Mouse (Mus musculus) left cerebral cortex, adult 9 months (tissue): ENCODE data around the gene Uvrag.
A peak's percentile ranks its signal among the peaks of the same experiment; 100 is the strongest.
"Not testable (repeated sequence)": the region's sequence is repeated elsewhere in the genome, so short reads cannot be mapped to it uniquely, and the experiment has no call there.

Experiments
- DNase-seq, 2 experiments: peaks; one replicate each; pipeline ENCODE4 v3.0.0; 2022; ENCODE audit warnings: low spot score in 2 of 2

Gene Uvrag

GRCm38 (mm10) chr7:98981423-98981822 lies 159.5 kb downstream of the Uvrag start:
- no peak for DNase-seq

- DNase-seq, result no peak
Observed at GRCm38 (mm10) chr7:98976839-98977457, 164.0 kb downstream of the Uvrag start.

- DNase-seq, result no peak
Observed at GRCm38 (mm10) chr7:98974590-98974989, 166.4 kb downstream of the Uvrag start.

- no peak for DNase-seq
Observed at GRCm38 (mm10) chr7:98970721-98971120, 170.2 kb downstream of the Uvrag start.

GRCm38 (mm10) chr7:98968741-98969395 lies 172.1 kb downstream of the Uvrag start:
- DNase-seq, result no peak

GRCm38 (mm10) chr7:98968082-98968674 lies 172.8 kb downstream of the Uvrag start:
- peak in 1 of 2 experiments; percentile 35 for DNase-seq

- DNase-seq, result no peak
Observed at GRCm38 (mm10) chr7:98967672-98968071, 173.3 kb downstream of the Uvrag start.

GRCm38 (mm10) chr7:98963581-98963980 lies 177.4 kb downstream of the Uvrag start:
- not testable (repeated sequence) for DNase-seq

- peak in 1 of 2 experiments; percentile 64 for DNase-seq
Observed at GRCm38 (mm10) chr7:98962547-98963311, 178.2 kb downstream of the Uvrag start.

- DNase-seq, result no peak
Observed at GRCm38 (mm10) chr7:98962074-98962473, 178.9 kb downstream of the Uvrag start.

GRCm38 (mm10) chr7:98960274-98960673 lies 180.7 kb downstream of the Uvrag start:
- DNase-seq, result no peak

- DNase-seq, result no peak
Observed at GRCm38 (mm10) chr7:98959246-98959645, 181.7 kb downstream of the Uvrag start.

- no peak for DNase-seq
Observed at GRCm38 (mm10) chr7:98958172-98958571, 182.8 kb downstream of the Uvrag start.

- no peak for DNase-seq
Observed at GRCm38 (mm10) chr7:98957111-98957741, 183.7 kb downstream of the Uvrag start.

GRCm38 (mm10) chr7:98956609-98957008 lies 184.3 kb downstream of the Uvrag start:
- DNase-seq, result no peak

GRCm38 (mm10) chr7:98953649-98954048 lies 187.3 kb downstream of the Uvrag start:
- no peak for DNase-seq

- DNase-seq, result no peak
Observed at GRCm38 (mm10) chr7:98944986-98945385, 196.0 kb downstream of the Uvrag start.

GRCm38 (mm10) chr7:98943687-98944086 lies 197.3 kb downstream of the Uvrag start:
- no peak for DNase-seq

- DNase-seq, result no peak
Observed at GRCm38 (mm10) chr7:98942746-98943145, 198.2 kb downstream of the Uvrag start.

- DNase-seq, result no peak
Observed at GRCm38 (mm10) chr7:98939194-98939593, 201.7 kb downstream of the Uvrag start.

- no peak for DNase-seq
Observed at GRCm38 (mm10) chr7:98938621-98939020, 202.3 kb downstream of the Uvrag start.
